Mouse (Mus musculus) hindbrain, embryonic 13.5 days (tissue): ENCODE data around the gene Sorbs1. TPM values are rescaled to one million over a fixed set of nuclear protein-coding genes. Genes with fewer than 3 reads are reported as not detected.

Source experiments
- ATAC-seq: fragments of 200-750 bp; cut with Nextera tagmentation; 2 replicates; pipeline ENCODE4 v1.8.0; 2017; ENCODE audit warnings: moderate TSS enrichment; ENCODE audit not compliant: low FRiP score
- H3K27ac ChIP-seq: fragments of 300-500 bp; sonication (generic); 2 replicates; pipeline ENCODE4 v1.5.1; 2015; ENCODE audit warnings: inconsistent platforms, mild to moderate bottlenecking, moderate library complexity
- H3K27me3 ChIP-seq: fragments of 300-500 bp; sonication (generic); 2 replicates; pipeline ENCODE4 v1.6.1; 2015; ENCODE audit warnings: mild to moderate bottlenecking, inconsistent platforms
- H3K36me3 ChIP-seq: fragments of 300-500 bp; sonication (generic); 2 replicates; pipeline ENCODE4 v1.6.1; 2015; ENCODE audit warnings: mild to moderate bottlenecking, inconsistent platforms
- H3K4me1 ChIP-seq: fragments of 300-500 bp; sonication (generic); replicated peaks from 2 replicates; pipeline ENCODE4 v1.6.1; 2015; ENCODE audit warnings: inconsistent platforms
- H3K4me2 ChIP-seq: fragments of 300-500 bp; sonication (generic); 2 replicates; pipeline ENCODE4 v1.6.1; 2015; ENCODE audit warnings: inconsistent platforms, mild to moderate bottlenecking, moderate library complexity
- H3K4me3 ChIP-seq: fragments of 300-500 bp; sonication (generic); 2 replicates; pipeline ENCODE4 v1.5.1; 2015; ENCODE audit warnings: mild to moderate bottlenecking, inconsistent platforms
- H3K9ac ChIP-seq: fragments of 300-500 bp; sonication (generic); 2 replicates; pipeline ENCODE4 v1.6.1; 2015; ENCODE audit warnings: mild to moderate bottlenecking, inconsistent platforms
- H3K9me3 ChIP-seq: fragments of 300-500 bp; sonication (generic); 2 replicates; pipeline ENCODE4 v1.6.1; 2016; ENCODE audit warnings: inconsistent platforms
- WGBS: fragments of 180-500 bp; shearing (Covaris S2); methylation state at CpG from one replicate; pipeline ENCODE4 v1.1.7; 2015; 5-methylcytosine and 5-hydroxymethylcytosine counted together
- polyA plus RNA-seq: library from polyadenylated mRNA; unstranded; fragments of >200 nt; fragmentation: Nextera tagmentation; extraction: Ambion mirVana; gene quantifications from 2 replicates; pipeline ENCODE4 v1.2.1, GENCODE M21; 2015

The Sorbs1 gene
- polyA plus RNA-seq, 1 experiment from 2014 or later, result 100 TPM

DNA sequence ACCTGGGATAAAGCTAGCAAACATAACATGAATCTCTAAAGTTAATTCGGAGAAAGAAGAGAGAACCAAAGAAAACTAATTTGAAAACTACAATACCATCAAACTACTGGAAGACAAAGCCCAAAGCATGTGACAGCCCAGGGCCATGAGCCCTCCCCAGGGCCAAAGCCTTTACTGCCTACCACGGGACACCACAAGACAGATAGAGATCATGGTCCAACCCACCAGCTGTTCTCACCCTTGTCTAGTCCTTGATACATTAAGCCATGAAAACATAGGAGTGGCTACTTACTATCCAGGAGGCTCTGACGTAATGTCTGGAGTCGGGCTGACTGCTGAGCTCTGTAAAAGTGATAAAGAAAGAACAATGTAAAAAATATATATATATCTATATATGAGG lies 176.9 kb downstream of the Sorbs1 start:
- H3K27me3 ChIP-seq, result no peaks in the 10 kb centered on the region
- H3K27ac ChIP-seq, result no peak overlapping the region
- H3K36me3 ChIP-seq, result peaks cover 28% of the 10 kb centered on the region
- WGBS, result 88% methylated on average over 4 of the region's 4 CpGs
- H3K4me3 ChIP-seq, result no peak overlapping the region
- 0 out of 2 replicates have a peak, but pooled peaks cover 2% of the 10 kb centered on the region for H3K4me1 ChIP-seq
- H3K9me3 ChIP-seq, result no peaks in the 10 kb centered on the region
- H3K4me2 ChIP-seq, result no peak overlapping the region
- no peak for ATAC-seq
- H3K9ac ChIP-seq, result no peak overlapping the region

DNA sequence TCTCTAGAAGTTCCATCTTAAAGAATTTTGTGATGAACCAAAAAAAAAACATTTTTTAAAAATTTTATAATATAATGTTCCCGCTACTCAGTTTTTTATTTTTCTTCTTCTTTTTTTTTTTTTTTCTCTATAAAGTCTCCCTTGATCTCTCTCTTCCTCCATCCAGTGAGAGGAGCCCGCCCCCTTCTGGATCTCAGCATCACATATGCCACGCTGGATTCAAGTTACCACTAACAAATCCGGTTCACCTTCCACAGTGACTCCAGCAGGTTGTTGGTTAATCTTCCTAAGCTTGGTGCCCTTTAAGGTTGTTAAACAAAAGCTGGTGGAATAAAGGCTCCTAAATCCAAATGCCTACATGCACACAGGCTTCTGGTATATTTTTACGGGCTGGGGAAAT lies 179.7 kb downstream of the Sorbs1 start:
- Histone ChIP-seq H3K4me1 (0 out of 2 replicates have a peak, but pooled peaks cover 2% of the 10 kb centered on the region), H3K36me3 (peaks cover 30% of the 10 kb centered on the region), H3K9me3 (no peaks in the 10 kb centered on the region), H3K4me3 (no peak overlapping the region), H3K27ac (no peak overlapping the region), H3K4me2 (no peak overlapping the region), H3K27me3 (no peaks in the 10 kb centered on the region), H3K9ac (no peak overlapping the region)
- no peak for ATAC-seq
- 65% methylated on average over 5 of the region's 5 CpGs for WGBS

DNA sequence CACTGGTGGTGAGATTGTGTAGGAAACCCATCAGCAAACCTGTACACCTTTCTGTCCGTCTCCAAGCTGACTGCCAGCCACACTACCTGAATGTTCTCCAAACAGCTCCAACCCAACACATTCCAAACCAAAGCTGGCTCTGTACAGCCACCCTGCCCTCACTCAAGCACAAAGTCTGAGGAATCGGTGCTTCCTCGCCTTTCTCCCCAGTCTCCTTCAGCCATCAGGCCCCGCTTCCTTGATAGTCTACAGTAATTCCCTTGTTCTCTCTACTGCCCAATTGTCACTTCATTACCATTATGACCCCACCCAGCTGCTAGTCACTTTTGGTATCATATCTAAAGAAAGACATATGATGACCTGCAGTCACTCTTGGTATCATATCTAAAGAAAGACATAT lies 180.5 kb downstream of the Sorbs1 start:
- no peak overlapping the region for H3K27ac ChIP-seq
- H3K36me3 ChIP-seq, result peaks cover 24% of the 10 kb centered on the region
- no peak overlapping the region for H3K4me3 ChIP-seq
- no peak for ATAC-seq
- no peaks in the 10 kb centered on the region for H3K9me3 ChIP-seq
- H3K4me1 ChIP-seq, result 0 out of 2 replicates have a peak, but pooled peaks cover 2% of the 10 kb centered on the region
- no peak overlapping the region for H3K4me2 ChIP-seq
- no peak overlapping the region for H3K9ac ChIP-seq
- H3K27me3 ChIP-seq, result no peaks in the 10 kb centered on the region
- 96% methylated on average over 4 of the region's 4 CpGs for WGBS

DNA sequence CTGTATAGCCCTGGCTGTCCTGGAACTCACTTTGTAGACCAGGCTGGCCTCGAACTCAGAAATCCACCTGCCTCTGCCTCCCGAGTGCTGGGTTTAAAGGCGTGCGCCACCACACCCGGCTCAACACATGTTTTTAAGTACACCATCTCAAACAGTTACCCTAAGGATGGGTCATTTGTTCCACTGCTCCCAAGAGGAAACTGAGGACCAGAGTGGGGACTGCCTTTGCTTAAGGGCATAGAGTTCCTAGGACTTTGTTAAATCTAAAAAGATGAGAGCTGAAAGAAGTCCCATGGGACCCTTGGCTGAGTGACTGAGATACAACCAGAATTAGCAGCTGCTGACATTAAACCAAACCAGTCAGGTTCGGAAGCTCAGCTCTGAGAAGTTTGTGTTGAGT lies 181.3 kb downstream of the Sorbs1 start:
- H3K9ac ChIP-seq, result no peak overlapping the region
- no peaks in the 10 kb centered on the region for H3K9me3 ChIP-seq
- no peak overlapping the region for H3K4me2 ChIP-seq
- 91% methylated on average over 6 of the region's 6 CpGs for WGBS
- no peaks in the 10 kb centered on the region for H3K27me3 ChIP-seq
- no peak for ATAC-seq
- no peak overlapping the region for H3K4me3 ChIP-seq
- H3K36me3 ChIP-seq, result peaks cover 27% of the 10 kb centered on the region
- no peak overlapping the region for H3K27ac ChIP-seq
- 0 out of 2 replicates have a peak, but pooled peaks cover 2% of the 10 kb centered on the region for H3K4me1 ChIP-seq

DNA sequence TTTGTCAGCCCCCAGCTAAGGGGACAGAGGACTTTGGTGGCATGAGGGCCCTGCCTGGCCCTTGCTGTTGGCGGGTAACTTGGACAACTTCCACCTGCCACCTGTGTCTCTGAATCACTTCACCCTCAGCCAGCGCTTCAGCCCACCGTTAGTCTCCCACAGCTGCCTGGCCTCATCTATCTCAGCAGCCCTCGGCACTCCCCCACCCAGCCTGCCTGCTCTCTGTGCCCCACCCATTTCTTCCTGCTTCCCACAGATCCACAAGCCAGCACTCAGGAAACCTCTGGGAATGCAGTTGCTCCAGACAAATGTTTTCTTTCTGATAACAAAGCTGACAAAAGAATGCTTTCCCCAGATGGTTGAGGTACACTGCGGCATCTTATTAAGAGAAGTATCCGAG lies 181.7 kb downstream of the Sorbs1 start:
- Histone ChIP-seq H3K4me2 (no peak overlapping the region), H3K9ac (no peak overlapping the region), H3K36me3 (peaks cover 32% of the 10 kb centered on the region), H3K4me3 (no peak overlapping the region), H3K27ac (no peak overlapping the region; the same call in 1 of the 2 replicates), H3K4me1 (0 out of 2 replicates have a peak, but pooled peaks cover 2% of the 10 kb centered on the region), H3K9me3 (no peaks in the 10 kb centered on the region), H3K27me3 (no peaks in the 10 kb centered on the region)
- ATAC-seq, result no peak
- WGBS, result 47% methylated on average over 6 of the region's 6 CpGs

DNA sequence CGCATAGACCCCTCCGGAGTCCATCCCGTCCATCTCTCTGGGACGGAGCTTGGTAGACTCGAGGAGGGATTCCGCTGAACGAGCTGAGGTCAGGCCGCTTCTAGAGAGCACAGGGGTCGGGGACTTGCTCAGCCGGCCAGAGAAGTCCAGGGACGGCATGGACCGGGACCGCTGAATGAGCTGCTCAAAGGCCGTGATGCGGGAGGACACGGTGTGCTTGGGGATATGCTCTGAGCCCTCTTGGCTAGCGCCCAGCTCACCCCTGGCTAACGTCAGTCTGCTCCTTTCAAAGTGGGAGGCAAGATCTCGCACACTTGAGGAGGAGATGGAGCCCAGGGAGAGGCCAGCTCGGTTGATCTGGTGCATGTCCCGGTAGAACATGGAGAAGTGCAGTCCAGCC lies 187.5 kb downstream of the Sorbs1 start:
- peaks cover 60% of the 10 kb centered on the region for H3K36me3 ChIP-seq
- no peak overlapping the region for H3K4me2 ChIP-seq
- 94% methylated on average over 21 of the region's 21 CpGs for WGBS
- H3K4me3 ChIP-seq, result no peak overlapping the region
- H3K27ac ChIP-seq, result no peak overlapping the region
- H3K9me3 ChIP-seq, result no peaks in the 10 kb centered on the region
- H3K9ac ChIP-seq, result no peak overlapping the region
- H3K4me1 ChIP-seq, result 0 out of 2 replicates have a peak, but pooled peaks cover 12% of the 10 kb centered on the region
- no peak for ATAC-seq
- H3K27me3 ChIP-seq, result no peaks in the 10 kb centered on the region

DNA sequence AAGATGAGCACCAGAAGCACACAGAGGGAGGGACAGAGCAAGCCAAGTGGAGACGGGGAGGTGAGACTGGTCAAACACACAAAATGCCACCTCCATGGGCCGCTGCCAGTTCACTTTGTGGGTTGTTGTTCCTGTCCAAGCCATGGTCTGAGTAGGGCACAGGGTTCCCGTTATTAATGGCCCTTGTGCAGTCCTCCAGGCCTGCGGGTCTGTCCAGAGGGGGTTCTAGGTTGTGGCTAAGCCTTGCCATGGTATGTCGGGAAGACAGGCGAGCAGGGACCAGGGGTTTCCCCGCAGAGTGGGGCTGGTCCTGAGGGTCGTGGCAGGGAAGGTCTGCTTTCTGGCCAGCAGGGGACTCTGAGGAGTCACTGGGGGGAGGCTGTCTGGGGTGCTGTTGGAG lies 188.2 kb downstream of the Sorbs1 start:
- Histone ChIP-seq H3K27me3 (no peaks in the 10 kb centered on the region), H3K4me3 (no peak overlapping the region), H3K27ac (no peak overlapping the region), H3K9me3 (no peaks in the 10 kb centered on the region), H3K4me1 (0 out of 2 replicates have a peak, but pooled peaks cover 12% of the 10 kb centered on the region), H3K36me3 (peaks cover 66% of the 10 kb centered on the region), H3K9ac (no peak overlapping the region), H3K4me2 (no peak overlapping the region)
- ATAC-seq, result no peak
- 83% methylated on average over 8 of the region's 8 CpGs for WGBS

DNA sequence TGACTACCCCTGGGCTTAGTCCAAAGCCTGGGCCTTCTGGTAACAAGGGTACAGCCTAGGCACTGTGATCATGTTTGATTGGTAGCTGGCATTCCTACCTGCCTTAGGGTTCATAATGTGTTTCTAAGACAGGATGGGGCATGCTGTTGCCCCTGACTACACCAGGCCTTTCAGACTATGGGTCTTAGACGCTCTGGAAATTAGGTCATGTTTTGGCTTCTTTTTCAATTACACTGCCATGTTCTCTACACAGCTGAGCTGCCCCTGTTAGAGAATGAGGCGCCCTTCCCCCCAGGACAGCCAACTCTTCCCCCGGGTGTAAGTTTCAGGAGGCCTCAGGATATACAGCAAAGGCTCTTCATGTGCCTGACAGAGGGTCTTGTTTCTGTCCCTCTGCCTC lies 191.4 kb downstream of the Sorbs1 start:
- 0 out of 2 replicates have a peak, but pooled peaks cover 12% of the 10 kb centered on the region for H3K4me1 ChIP-seq
- no peak overlapping the region for H3K9ac ChIP-seq
- no peak overlapping the region for H3K27ac ChIP-seq
- WGBS, result 87% methylated on average over 3 of the region's 3 CpGs
- no peak overlapping the region for H3K4me2 ChIP-seq
- H3K27me3 ChIP-seq, result no peaks in the 10 kb centered on the region
- no peaks in the 10 kb centered on the region for H3K9me3 ChIP-seq
- no peak for ATAC-seq
- H3K4me3 ChIP-seq, result no peak overlapping the region
- H3K36me3 ChIP-seq, result peaks cover 78% of the 10 kb centered on the region

DNA sequence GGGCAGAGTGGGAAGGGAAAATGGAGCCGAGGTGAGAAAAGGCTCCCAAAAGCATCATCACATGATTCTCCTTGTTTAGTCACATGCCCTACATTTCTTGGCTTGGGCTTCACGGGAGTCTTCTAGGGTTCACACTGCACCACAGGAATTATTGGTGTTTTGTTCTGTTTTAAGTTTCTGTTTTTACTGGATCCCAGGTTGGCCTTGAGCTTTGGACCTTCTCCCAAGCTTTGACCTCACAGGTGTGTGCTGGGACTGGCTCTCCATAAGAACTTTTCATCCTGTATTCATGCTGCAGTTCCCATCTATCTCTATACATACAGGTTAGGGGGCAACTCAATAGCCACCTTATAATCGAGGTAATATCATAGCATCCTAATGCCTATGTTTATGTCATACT lies 194.4 kb downstream of the Sorbs1 start:
- Histone ChIP-seq H3K9me3 (no peaks in the 10 kb centered on the region), H3K4me2 (no peak overlapping the region), H3K4me3 (no peak overlapping the region), H3K4me1 (0 out of 2 replicates have a peak, but pooled peaks cover 12% of the 10 kb centered on the region), H3K27ac (no peak overlapping the region), H3K9ac (no peak overlapping the region), H3K27me3 (no peaks in the 10 kb centered on the region), H3K36me3 (peaks cover 66% of the 10 kb centered on the region)
- no peak for ATAC-seq
- WGBS, result 82% methylated on average over 3 of the region's 3 CpGs

DNA sequence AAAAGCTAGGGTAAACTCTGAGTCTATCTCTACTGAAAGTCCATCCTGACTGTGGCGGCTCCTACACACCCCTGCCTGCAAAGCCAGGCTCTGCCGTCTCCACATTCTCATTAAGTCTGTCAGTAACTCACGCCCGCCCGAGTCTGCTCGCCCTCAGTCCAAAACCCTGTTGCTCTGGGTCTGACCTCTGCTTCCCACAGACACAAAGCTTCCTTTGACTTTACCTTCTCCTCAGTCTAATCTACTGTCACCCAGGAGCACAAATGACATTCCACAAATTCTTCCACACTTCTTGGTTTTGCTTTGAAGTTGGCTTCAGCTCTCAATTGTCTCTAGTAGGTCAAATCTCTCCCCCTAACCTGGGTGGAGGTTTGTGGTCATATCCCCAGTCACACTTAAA lies 195.1 kb downstream of the Sorbs1 start:
- no peak for ATAC-seq
- WGBS, result 14% methylated on average over 6 of the region's 6 CpGs
- no peak overlapping the region for H3K4me3 ChIP-seq
- H3K27ac ChIP-seq, result no peak overlapping the region
- no peak overlapping the region for H3K9ac ChIP-seq
- 0 out of 2 replicates have a peak, but pooled peaks cover 7% of the 10 kb centered on the region for H3K4me1 ChIP-seq
- no peaks in the 10 kb centered on the region for H3K9me3 ChIP-seq
- peaks cover 66% of the 10 kb centered on the region for H3K36me3 ChIP-seq
- H3K27me3 ChIP-seq, result no peaks in the 10 kb centered on the region
- no peak overlapping the region for H3K4me2 ChIP-seq

DNA sequence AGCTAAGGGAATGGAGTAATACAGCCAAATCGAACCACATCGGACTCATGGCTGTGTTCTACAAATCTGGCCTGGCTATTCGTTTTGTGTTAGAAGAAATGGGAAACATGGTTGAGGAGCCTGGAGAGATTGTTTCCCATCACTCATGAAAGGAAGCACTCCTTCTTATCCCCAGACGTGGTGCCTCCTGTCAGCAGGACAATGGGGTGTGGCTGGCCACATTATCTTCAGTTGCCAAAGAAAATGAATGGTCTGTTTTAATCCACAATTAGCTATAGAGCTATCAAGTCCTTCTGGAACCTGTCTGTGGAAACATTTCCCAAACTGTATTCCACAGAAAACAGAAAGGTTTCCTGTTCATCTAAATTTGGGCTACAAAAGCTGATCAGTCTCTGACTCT lies 196.6 kb downstream of the Sorbs1 start:
- no peaks in the 10 kb centered on the region for H3K27me3 ChIP-seq
- no peak overlapping the region for H3K4me3 ChIP-seq
- H3K4me2 ChIP-seq, result no peak overlapping the region
- H3K9ac ChIP-seq, result no peak overlapping the region
- peaks cover 62% of the 10 kb centered on the region for H3K36me3 ChIP-seq
- 58% methylated on average over 4 of the region's 4 CpGs for WGBS
- no peak overlapping the region for H3K27ac ChIP-seq
- no peak for ATAC-seq
- H3K9me3 ChIP-seq, result no peaks in the 10 kb centered on the region
- no peaks in the 10 kb centered on the region for H3K4me1 ChIP-seq

DNA sequence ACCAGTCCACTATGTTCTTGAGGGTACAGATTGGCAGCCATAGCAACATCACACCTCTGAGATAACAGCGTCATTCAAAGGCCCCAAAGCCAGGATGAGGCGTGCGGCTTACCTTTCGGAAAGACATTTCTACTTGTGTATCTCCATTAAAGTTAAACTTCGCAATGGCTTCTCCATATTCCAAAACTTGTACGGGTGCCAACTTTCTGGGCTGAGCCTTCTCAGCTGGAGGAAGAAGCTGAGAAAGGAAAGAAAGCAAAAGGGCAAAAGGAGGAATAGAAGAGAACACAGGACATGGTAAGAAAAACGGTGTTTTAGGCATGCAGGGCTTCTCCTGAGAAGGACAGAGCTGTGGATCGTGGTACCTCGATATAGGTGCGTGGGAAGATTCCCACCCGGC lies 199.3 kb downstream of the Sorbs1 start:
- Histone ChIP-seq H3K9me3 (no peaks in the 10 kb centered on the region), H3K4me1 (no peaks in the 10 kb centered on the region), H3K27ac (no peak overlapping the region), H3K4me3 (no peak overlapping the region), H3K27me3 (no peaks in the 10 kb centered on the region), H3K36me3 (peaks cover 67% of the 10 kb centered on the region), H3K9ac (no peak overlapping the region), H3K4me2 (no peak overlapping the region)
- ATAC-seq, result no peak
- WGBS, result 94% methylated on average over 11 of the region's 11 CpGs

DNA sequence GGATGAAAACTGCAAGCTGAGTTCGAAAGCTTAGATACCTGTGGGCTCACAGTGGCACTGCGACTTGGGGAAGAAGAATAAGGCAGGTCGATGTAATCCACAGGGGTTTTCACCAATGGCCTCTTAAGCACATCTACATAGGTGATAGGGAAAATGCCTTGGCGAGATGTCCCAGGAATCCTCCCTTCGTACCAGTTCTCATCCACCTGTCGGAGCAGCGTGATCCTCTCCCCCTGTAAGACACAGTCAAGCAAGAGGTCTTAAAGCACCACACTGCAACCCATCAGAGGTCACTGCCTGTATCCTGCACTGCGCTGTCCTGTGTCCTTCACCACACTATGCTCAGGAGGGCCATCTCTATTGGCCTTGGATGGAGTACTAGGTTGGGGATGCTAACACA lies 201.9 kb downstream of the Sorbs1 start:
- Histone ChIP-seq H3K9ac (no peak overlapping the region), H3K27me3 (no peaks in the 10 kb centered on the region), H3K4me3 (no peak overlapping the region), H3K4me1 (no peaks in the 10 kb centered on the region), H3K4me2 (no peak overlapping the region), H3K36me3 (peaks cover 73% of the 10 kb centered on the region), H3K9me3 (no peaks in the 10 kb centered on the region), H3K27ac (no peak overlapping the region)
- 96% methylated on average over 8 of the region's 8 CpGs for WGBS
- ATAC-seq, result no peak
